Mouse (Mus musculus) stomach, embryonic 15.5 days (tissue): Measurements from ENCODE around the gene Kif14. TPM values are rescaled to one million over a fixed set of nuclear protein-coding genes. Genes with fewer than 3 reads are reported as not detected.
A peak's percentile ranks its signal among the peaks of the same experiment; 100 is the strongest.
"Not testable (repeated sequence)": the region's sequence is repeated elsewhere in the genome, so short reads cannot be mapped to it uniquely, and the experiment has no call there.

Experiments
- ATAC-seq: fragments of 200-750 bp; cut with Nextera tagmentation; 2 replicates; pipeline ENCODE4 v1.8.0; 2017; ENCODE audit warnings: low read depth, moderate number of reproducible peaks, moderate TSS enrichment; ENCODE audit not compliant: insufficient read depth, low FRiP score
- H3K27ac ChIP-seq: fragments of 300-500 bp; sonication (generic); 2 replicates; pipeline ENCODE4 v1.5.1; 2015; ENCODE audit warnings: mild to moderate bottlenecking, inconsistent platforms
- H3K27me3 ChIP-seq: fragments of 300-500 bp; sonication (generic); replicated peaks from 2 replicates; pipeline ENCODE4 v1.6.1; 2015; ENCODE audit warnings: inconsistent platforms
- H3K36me3 ChIP-seq: fragments of 300-500 bp; sonication (generic); 2 replicates; pipeline ENCODE4 v1.6.1; 2015; ENCODE audit warnings: inconsistent platforms
- H3K4me1 ChIP-seq: fragments of 300-500 bp; sonication (generic); 2 replicates; pipeline ENCODE4 v1.6.1; 2015; ENCODE audit warnings: inconsistent platforms
- H3K4me2 ChIP-seq: fragments of 300-500 bp; sonication (generic); 2 replicates; pipeline ENCODE4 v1.6.1; 2015; ENCODE audit warnings: mild to moderate bottlenecking, inconsistent platforms
- H3K4me3 ChIP-seq: fragments of 300-500 bp; sonication (generic); replicated peaks from 2 replicates; pipeline ENCODE4 v1.5.1; 2015; ENCODE audit warnings: inconsistent platforms
- H3K9ac ChIP-seq: fragments of 300-500 bp; sonication (generic); 2 replicates; pipeline ENCODE4 v1.6.1; 2015; ENCODE audit warnings: inconsistent platforms
- H3K9me3 ChIP-seq: fragments of 300-500 bp; sonication (generic); 2 replicates; pipeline ENCODE4 v1.6.1; 2016; ENCODE audit warnings: inconsistent platforms
- WGBS: fragments of 180-500 bp; shearing (Covaris S2); methylation state at CpG from one replicate; pipeline ENCODE4 v1.1.7; 2015; 5-methylcytosine and 5-hydroxymethylcytosine counted together
- polyA plus RNA-seq: library from polyadenylated mRNA; unstranded; fragments of >200 nt; fragmentation: Nextera tagmentation; extraction: Ambion mirVana; gene quantifications from 2 replicates; pipeline ENCODE4 v1.2.1, GENCODE M21; 2015

Gene Kif14
- polyA plus RNA-seq, 1 experiment from 2014 or later = 5.2 TPM

GRCm38 (mm10) chr1:136540407-136540895 lies 74.3 kb downstream of the Kif14 start:
- Histone ChIP-seq H3K9me3 (no peaks in the 10 kb centered on the region), H3K27me3 (no peaks in the 10 kb centered on the region), H3K4me3 (no peak overlapping the region), H3K4me1 (peaks cover 8% of the 10 kb centered on the region), H3K9ac (no peak overlapping the region), H3K4me2 (no peak overlapping the region), H3K27ac (peak overlapping the region; percentile 85), H3K36me3 (no peaks in the 10 kb centered on the region)
- peak; percentile 19; the same call in 1 of the 2 replicates for ATAC-seq
- 20% methylated on average over 9 of the region's 9 CpGs for WGBS

GRCm38 (mm10) chr1:136541618-136542376 lies 75.7 kb downstream of the Kif14 start:
- 56% methylated on average over 12 of the region's 12 CpGs for WGBS
- Histone ChIP-seq H3K9ac (no peak overlapping the region), H3K9me3 (no peaks in the 10 kb centered on the region)

GRCm38 (mm10) chr1:136543920-136544319 lies 77.8 kb downstream of the Kif14 start:
- no peak for ATAC-seq
- H3K9ac ChIP-seq = no peak overlapping the region
- WGBS = 52% methylated on average over 7 of the region's 7 CpGs
- no peaks in the 10 kb centered on the region for H3K27me3 ChIP-seq
- H3K36me3 ChIP-seq = no peaks in the 10 kb centered on the region
- H3K4me2 ChIP-seq = no peak overlapping the region
- 0 out of 2 replicates have a peak overlapping the region, but pooled peaks have one; percentile 40 for H3K27ac ChIP-seq
- no peaks in the 10 kb centered on the region for H3K9me3 ChIP-seq
- peaks cover 8% of the 10 kb centered on the region for H3K4me1 ChIP-seq
- H3K4me3 ChIP-seq = no peak overlapping the region

More at GRCm38 (mm10) chr1:136541618-136542376, 75.7 kb downstream of the Kif14 start:
- Histone ChIP-seq H3K27me3 (no peaks in the 10 kb centered on the region), H3K4me1 (peaks cover 8% of the 10 kb centered on the region), H3K27ac (peak overlapping the region; percentile 85), H3K4me2 (no peak overlapping the region), H3K4me3 (no peak overlapping the region), H3K36me3 (no peaks in the 10 kb centered on the region)
- 0 out of 2 replicates have a peak, but pooled peaks have one; percentile 30 for ATAC-seq

GRCm38 (mm10) chr1:136547068-136547467 lies 80.9 kb downstream of the Kif14 start:
- Histone ChIP-seq H3K27ac (0 out of 2 replicates have a peak overlapping the region, but pooled peaks have one; percentile 5), H3K9me3 (no peaks in the 10 kb centered on the region), H3K4me2 (no peak overlapping the region), H3K9ac (no peak overlapping the region), H3K27me3 (no peaks in the 10 kb centered on the region), H3K4me1 (no peaks in the 10 kb centered on the region), H3K4me3 (no peak overlapping the region), H3K36me3 (no peaks in the 10 kb centered on the region)
- 45% methylated on average over 2 of the region's 2 CpGs for WGBS
- no peak for ATAC-seq

- H3K4me3 ChIP-seq = no peak overlapping the region
- no peak overlapping the region for H3K9ac ChIP-seq
- H3K9me3 ChIP-seq = no peaks in the 10 kb centered on the region
- no peak overlapping the region for H3K27ac ChIP-seq
- no peaks in the 10 kb centered on the region for H3K36me3 ChIP-seq
- H3K27me3 ChIP-seq = no peaks in the 10 kb centered on the region
- WGBS = 91% methylated on average over 6 of the region's 6 CpGs
- no peak overlapping the region for H3K4me2 ChIP-seq
- ATAC-seq = no peak
- no peaks in the 10 kb centered on the region for H3K4me1 ChIP-seq
Observed at GRCm38 (mm10) chr1:136550285-136550684, 84.1 kb downstream of the Kif14 start.

- no peak overlapping the region for H3K4me2 ChIP-seq
- H3K4me1 ChIP-seq = no peaks in the 10 kb centered on the region
- no peaks in the 10 kb centered on the region for H3K9me3 ChIP-seq
- H3K36me3 ChIP-seq = no peaks in the 10 kb centered on the region
- no peaks in the 10 kb centered on the region for H3K27me3 ChIP-seq
- no peak overlapping the region for H3K4me3 ChIP-seq
- no peak overlapping the region for H3K9ac ChIP-seq
- no peak overlapping the region for H3K27ac ChIP-seq
- WGBS = 28% methylated on average over 16 of the region's 16 CpGs
- ATAC-seq = 0 out of 2 replicates have a peak, but pooled peaks have one; percentile 48
Observed at GRCm38 (mm10) chr1:136550851-136551540, 84.9 kb downstream of the Kif14 start.

- Histone ChIP-seq H3K4me3 (no peak overlapping the region), H3K36me3 (no peaks in the 10 kb centered on the region), H3K9ac (no peak overlapping the region), H3K9me3 (no peaks in the 10 kb centered on the region), H3K27me3 (no peaks in the 10 kb centered on the region), H3K27ac (no peak overlapping the region), H3K4me1 (no peaks in the 10 kb centered on the region), H3K4me2 (no peak overlapping the region)
- no peak for ATAC-seq
- 91% methylated on average over 3 of the region's 3 CpGs for WGBS
Observed at GRCm38 (mm10) chr1:136554686-136555085, 88.5 kb downstream of the Kif14 start.

- 37% methylated on average over 7 of the region's 7 CpGs for WGBS
- Histone ChIP-seq H3K4me1 (no peaks in the 10 kb centered on the region), H3K4me3 (no peak overlapping the region), H3K27ac (no peak overlapping the region), H3K4me2 (no peak overlapping the region), H3K9me3 (no peaks in the 10 kb centered on the region), H3K27me3 (no peaks in the 10 kb centered on the region), H3K36me3 (no peaks in the 10 kb centered on the region), H3K9ac (no peak overlapping the region)
- ATAC-seq = no peak
Observed at GRCm38 (mm10) chr1:136555892-136556291, 89.7 kb downstream of the Kif14 start.

- not testable (repeated sequence) for H3K36me3 ChIP-seq, H3K27ac ChIP-seq
Observed at GRCm38 (mm10) chr1:136556643-136557042, 90.5 kb downstream of the Kif14 start.

GRCm38 (mm10) chr1:136557436-136557835 lies 91.3 kb downstream of the Kif14 start:
- Histone ChIP-seq H3K4me1 (no peaks in the 10 kb centered on the region), H3K4me2 (no peak overlapping the region), H3K4me3 (no peak overlapping the region), H3K27ac (no peak overlapping the region), H3K9me3 (no peaks in the 10 kb centered on the region), H3K36me3 (no peaks in the 10 kb centered on the region), H3K27me3 (no peaks in the 10 kb centered on the region), H3K9ac (no peak overlapping the region)
- ATAC-seq = no peak
- 88% methylated on average over 12 of the region's 12 CpGs for WGBS

More at GRCm38 (mm10) chr1:136556643-136557042, 90.5 kb downstream of the Kif14 start:
- H3K9ac ChIP-seq, ATAC-seq, H3K27me3 ChIP-seq, H3K4me2 ChIP-seq, H3K4me3 ChIP-seq, H3K9me3 ChIP-seq, H3K4me1 ChIP-seq: not testable (repeated sequence)
- WGBS = 87% methylated on average over 2 of the region's 2 CpGs

GRCm38 (mm10) chr1:136558762-136559161 lies 92.6 kb downstream of the Kif14 start:
- H3K4me1 ChIP-seq = no peaks in the 10 kb centered on the region
- H3K9ac ChIP-seq = no peak overlapping the region
- H3K36me3 ChIP-seq = no peaks in the 10 kb centered on the region
- no peak overlapping the region for H3K27ac ChIP-seq
- ATAC-seq = no peak
- no peaks in the 10 kb centered on the region for H3K27me3 ChIP-seq
- WGBS = 62% methylated on average over 5 of the region's 5 CpGs
- no peak overlapping the region for H3K4me2 ChIP-seq
- no peak overlapping the region for H3K4me3 ChIP-seq
- no peaks in the 10 kb centered on the region for H3K9me3 ChIP-seq

- H3K4me3 ChIP-seq = no peak overlapping the region
- no peak for ATAC-seq
- no peak overlapping the region for H3K4me2 ChIP-seq
- no peaks in the 10 kb centered on the region for H3K27me3 ChIP-seq
- no peaks in the 10 kb centered on the region for H3K4me1 ChIP-seq
- WGBS = 40% methylated on average over 5 of the region's 5 CpGs
- no peak overlapping the region for H3K9ac ChIP-seq
- H3K36me3 ChIP-seq = no peaks in the 10 kb centered on the region
- H3K9me3 ChIP-seq = no peaks in the 10 kb centered on the region
- no peak overlapping the region for H3K27ac ChIP-seq
Observed at GRCm38 (mm10) chr1:136559284-136559683, 93.1 kb downstream of the Kif14 start.
